Mouse (Mus musculus) stomach, postnatal 0 days (tissue): ENCODE measurements around the gene Mcur1.

Experiments used
- CTCF ChIP-seq: IDR thresholded peaks from 2 replicates; pipeline ENCODE4 v1.5.1; 2016; ENCODE audit warnings: antibody characterized with exemption, low read depth, mild to moderate bottlenecking, moderate library complexity
- EP300 ChIP-seq: optimal IDR thresholded peaks from 2 replicates; pipeline ENCODE3; 2016; ENCODE audit warnings: antibody characterized with exemption

GRCm38 (mm10) chr13:43495645-43496044 is 64.3 kb downstream of the Mcur1 start:
- no peak for TF ChIP-seq CTCF
- no peak for TF ChIP-seq EP300
